Mouse (Mus musculus) lung, adult 2 months (tissue): ENCODE data around the gene Gm49450.

ENCODE experiments used
- CTCF ChIP-seq: fragments of 200-500 bp; IDR thresholded peaks from 2 replicates; pipeline ENCODE4 v1.5.1; 2011; ENCODE audit warnings: mild to moderate bottlenecking, low read length, control low read depth; ENCODE audit not compliant: insufficient read depth
- POLR2A ChIP-seq: fragments of 200-500 bp; IDR thresholded peaks from 2 replicates; pipeline ENCODE4 v1.6.1; 2011; ENCODE audit warnings: low read depth, mild to moderate bottlenecking, control low read depth, low read length, borderline replicate concordance; ENCODE audit errors: extremely low read depth

- TF ChIP-seq POLR2A (no peak), CTCF (no peak)
These were observed 60.3 kb downstream of the Gm49450 start for GRCm38 (mm10) chr15:98893036-98893435.
